Mouse (Mus musculus) liver, embryonic 11.5 days (tissue): ENCODE measurements around the gene Olfr13. TPM values are rescaled to one million over a fixed set of nuclear protein-coding genes. Genes with fewer than 3 reads are reported as not detected.
"Not testable (repeated sequence)": the region's sequence is repeated elsewhere in the genome, so short reads cannot be mapped to it uniquely, and the experiment has no call there.

Experiments
- ATAC-seq: fragments of 200-750 bp; cut with Nextera tagmentation; replicated peaks from 2 replicates; pipeline ENCODE4 v1.8.0; 2017; ENCODE audit warnings: moderate number of reproducible peaks, mild to moderate bottlenecking, moderate TSS enrichment, moderate library complexity; ENCODE audit not compliant: low FRiP score
- DNase-seq: peaks from one replicate; pipeline ENCODE4 v3.0.0-alpha.2; 2017; ENCODE audit warnings: low spot score
- H3K27ac ChIP-seq: fragments of 300-500 bp; sonication (generic); 2 replicates; pipeline ENCODE4 v1.5.1; 2014; ENCODE audit warnings: mild to moderate bottlenecking, low read depth, low read length, control low read depth
- H3K27me3 ChIP-seq: fragments of 300-500 bp; sonication (generic); replicated peaks from 2 replicates; pipeline ENCODE4 v1.6.1; 2014; ENCODE audit warnings: low read length, mixed read lengths; ENCODE audit not compliant: control insufficient read depth, insufficient read depth
- H3K36me3 ChIP-seq: fragments of 300-500 bp; sonication (generic); 2 replicates; pipeline ENCODE4 v1.6.1; 2014; ENCODE audit warnings: mild to moderate bottlenecking, low read length, moderate library complexity, mixed read lengths; ENCODE audit not compliant: control insufficient read depth, insufficient read depth
- H3K4me1 ChIP-seq: fragments of 300-500 bp; sonication (generic); replicated peaks from 2 replicates; pipeline ENCODE4 v1.6.1; 2014; ENCODE audit warnings: low read length, mixed read lengths; ENCODE audit not compliant: control insufficient read depth, insufficient read depth
- H3K4me2 ChIP-seq: fragments of 300-500 bp; sonication (generic); 2 replicates; pipeline ENCODE4 v1.6.1; 2014; ENCODE audit warnings: mild to moderate bottlenecking, control low read depth, moderate library complexity
- H3K4me3 ChIP-seq: fragments of 300-500 bp; sonication (generic); 2 replicates; pipeline ENCODE4 v1.5.1; 2014; ENCODE audit warnings: low read depth, low read length, control low read depth
- H3K9ac ChIP-seq: fragments of 300-500 bp; sonication (generic); 2 replicates; pipeline ENCODE4 v1.6.1; 2014; ENCODE audit warnings: low read depth, low read length, control low read depth
- H3K9me3 ChIP-seq: fragments of 300-500 bp; sonication (generic); 2 replicates; pipeline ENCODE4 v1.6.1; 2016; ENCODE audit warnings: low read length, inconsistent platforms, mixed read lengths; ENCODE audit not compliant: control insufficient read depth
- WGBS: fragments of 180-500 bp; shearing (Covaris S2); extraction: QIAGEN DNeasy Blood & Tissue Kit; methylation state at CpG from one replicate; pipeline ENCODE4 v1.1.7; 2014; 5-methylcytosine and 5-hydroxymethylcytosine counted together
- polyA plus RNA-seq: library from polyadenylated mRNA; unstranded; fragments of >200 nt; fragmentation: Nextera tagmentation; extraction: Ambion mirVana; gene quantifications from 2 replicates; pipeline ENCODE4 v1.2.1, GENCODE M21; 2014

The Olfr13 gene
- not detected in 2 replicates for polyA plus RNA-seq

GRCm38 (mm10) chr6:43171840-43172239 is at the start of gene Olfr13:
Gene Olfr13 (plus strand): TSS chr6:43172140.
- Histone ChIP-seq H3K9me3 (no peaks in the 10 kb centered on the region), H3K36me3 (no peaks in the 10 kb centered on the region), H3K4me1 (no peaks in the 10 kb centered on the region), H3K27ac (no peak within 1 kb of the TSS), H3K9ac (no peak within 1 kb of the TSS), H3K27me3 (no peaks in the 10 kb centered on the region), H3K4me3 (no peak within 1 kb of the TSS), H3K4me2 (no peak within 1 kb of the TSS)
- no peak for ATAC-seq
- 66% methylated on average over 4 of the region's 4 CpGs for WGBS
- DNase-seq = no peak

GRCm38 (mm10) chr6:43146267-43146666 is 25.7 kb upstream of the Olfr13 start, which contains the start of gene Olfr237-ps1:
Gene Olfr237-ps1 (plus strand): TSS chr6:43146567.
- H3K27ac ChIP-seq, H3K9ac ChIP-seq, H3K4me2 ChIP-seq, H3K4me1 ChIP-seq, H3K27me3 ChIP-seq, ATAC-seq, H3K36me3 ChIP-seq, H3K4me3 ChIP-seq, H3K9me3 ChIP-seq, DNase-seq: not testable (repeated sequence)
- WGBS = 83% methylated on average over 2 of the region's 2 CpGs

GRCm38 (mm10) chr6:43159502-43159901 is 12.4 kb upstream of the Olfr13 start:
- ATAC-seq (no peak), DNase-seq (no peak)
- Histone ChIP-seq H3K4me2 (no peak overlapping the region), H3K9ac (no peak overlapping the region), H3K36me3 (no peaks in the 10 kb centered on the region), H3K4me1 (no peaks in the 10 kb centered on the region), H3K4me3 (no peak overlapping the region), H3K27ac (no peak overlapping the region), H3K27me3 (no peaks in the 10 kb centered on the region), H3K9me3 (no peaks in the 10 kb centered on the region)
- 58% methylated on average over 1 of the region's 1 CpGs for WGBS

- H3K4me3 ChIP-seq = no peak within 1 kb of the TSS
- H3K36me3 ChIP-seq = no peaks in the 10 kb centered on the region
- no peaks in the 10 kb centered on the region for H3K27me3 ChIP-seq
- H3K27ac ChIP-seq = no peak within 1 kb of the TSS
- WGBS = 59% methylated on average over 3 of the region's 3 CpGs
- ATAC-seq = no peak
- H3K4me2 ChIP-seq = no peak within 1 kb of the TSS
- H3K4me1 ChIP-seq = no peaks in the 10 kb centered on the region
- H3K9ac ChIP-seq = no peak within 1 kb of the TSS
- no peaks in the 10 kb centered on the region for H3K9me3 ChIP-seq
- no peak for DNase-seq
Observed at GRCm38 (mm10) chr6:43162982-43163381, 9.0 kb upstream of the Olfr13 start, which contains the start of gene Olfr437. Gene Olfr437 (plus strand): TSS chr6:43163282.

GRCm38 (mm10) chr6:43167246-43167645 is 4.7 kb upstream of the Olfr13 start:
- WGBS = 89% methylated on average over 4 of the region's 4 CpGs
- Histone ChIP-seq H3K27me3 (no peaks in the 10 kb centered on the region), H3K4me3 (no peak overlapping the region), H3K27ac (no peak overlapping the region), H3K9ac (no peak overlapping the region), H3K4me1 (no peaks in the 10 kb centered on the region), H3K9me3 (no peaks in the 10 kb centered on the region), H3K4me2 (no peak overlapping the region), H3K36me3 (no peaks in the 10 kb centered on the region)
- ATAC-seq (no peak), DNase-seq (no peak)

- WGBS = 62% methylated on average over 1 of the region's 1 CpGs
- H3K27ac ChIP-seq = no peak overlapping the region
- H3K9ac ChIP-seq = no peak overlapping the region
- no peak overlapping the region for H3K4me2 ChIP-seq
- H3K27me3 ChIP-seq = no peaks in the 10 kb centered on the region
- H3K4me1 ChIP-seq = no peaks in the 10 kb centered on the region
- H3K4me3 ChIP-seq = no peak overlapping the region
- H3K36me3 ChIP-seq = no peaks in the 10 kb centered on the region
- no peaks in the 10 kb centered on the region for H3K9me3 ChIP-seq
- ATAC-seq (no peak), DNase-seq (no peak)
Observed at GRCm38 (mm10) chr6:43178129-43178528, 6.2 kb downstream of the Olfr13 start.

- Histone ChIP-seq H3K4me2 (no peak overlapping the region), H3K4me1 (no peaks in the 10 kb centered on the region), H3K9me3 (no peaks in the 10 kb centered on the region), H3K27ac (no peak overlapping the region), H3K4me3 (no peak overlapping the region), H3K36me3 (no peaks in the 10 kb centered on the region), H3K27me3 (no peaks in the 10 kb centered on the region), H3K9ac (no peak overlapping the region)
- ATAC-seq (no peak), DNase-seq (no peak)
- 59% methylated on average over 6 of the region's 6 CpGs for WGBS
Observed at GRCm38 (mm10) chr6:43178584-43179501, 6.9 kb downstream of the Olfr13 start.

GRCm38 (mm10) chr6:43190986-43191385 is 19.0 kb downstream of the Olfr13 start:
- Histone ChIP-seq H3K4me2 (no peak overlapping the region), H3K9me3 (no peaks in the 10 kb centered on the region), H3K4me3 (no peak overlapping the region), H3K4me1 (no peaks in the 10 kb centered on the region), H3K36me3 (no peaks in the 10 kb centered on the region), H3K9ac (no peak overlapping the region), H3K27me3 (no peaks in the 10 kb centered on the region), H3K27ac (no peak overlapping the region)
- no peak for ATAC-seq
- 71% methylated on average over 3 of the region's 3 CpGs for WGBS
- DNase-seq = no peak

- H3K27ac ChIP-seq = no peak within 1 kb of the TSS
- H3K4me3 ChIP-seq = no peak within 1 kb of the TSS
- DNase-seq = no peak
- no peaks in the 10 kb centered on the region for H3K27me3 ChIP-seq
- no peaks in the 10 kb centered on the region for H3K9me3 ChIP-seq
- no peak within 1 kb of the TSS for H3K9ac ChIP-seq
- no peak for ATAC-seq
- no peaks in the 10 kb centered on the region for H3K36me3 ChIP-seq
- H3K4me2 ChIP-seq = no peak within 1 kb of the TSS
- no peaks in the 10 kb centered on the region for H3K4me1 ChIP-seq
Observed at GRCm38 (mm10) chr6:43196781-43197180, 24.8 kb downstream of the Olfr13 start, which contains the start of gene Olfr435. Gene Olfr435 (plus strand): TSS chr6:43197146.
